Mouse (Mus musculus): ENCODE results near the gene Cped1.

DNA sequence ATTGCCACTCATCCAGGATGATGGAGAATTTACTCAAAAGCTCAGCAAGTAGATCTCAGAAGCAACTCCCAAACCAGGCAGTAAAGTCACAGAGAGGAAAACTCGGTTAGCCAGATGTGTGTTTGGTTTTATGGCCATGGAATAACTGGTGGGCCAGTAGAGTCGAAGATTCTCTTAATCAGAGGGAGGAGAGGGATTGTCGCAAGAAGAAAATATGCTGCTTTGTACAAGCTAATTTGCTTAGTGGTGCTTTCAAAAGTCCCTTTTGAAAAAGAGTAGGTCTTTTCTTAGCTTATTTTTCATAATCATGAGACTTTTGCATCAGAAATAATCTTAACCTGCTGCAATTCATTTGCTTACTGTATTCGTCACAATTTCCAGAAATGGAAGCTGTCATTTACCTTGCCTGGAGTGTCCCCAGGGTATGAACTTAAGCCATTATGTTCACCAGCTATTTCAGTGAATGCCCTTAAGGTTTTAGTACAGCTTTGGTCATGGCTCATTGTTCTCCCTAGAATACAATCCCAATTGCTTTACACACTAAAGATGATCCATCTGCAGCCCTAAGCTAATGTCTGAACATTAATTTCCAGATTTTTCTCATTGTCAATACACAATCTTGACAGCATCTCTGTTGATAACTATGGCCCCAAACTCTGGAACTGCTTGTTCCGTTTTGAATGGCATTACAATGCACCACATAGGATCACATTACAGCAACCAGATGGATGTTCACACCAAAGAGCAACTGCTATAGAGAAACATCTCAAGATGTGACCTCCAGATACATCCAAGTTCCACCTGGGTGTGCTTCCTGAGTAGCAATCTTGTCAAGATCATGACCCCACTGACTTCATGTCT lies 282.3 kb downstream of the Cped1 start:
- no peak for TF ChIP-seq CTCF (IDR thresholded peaks at IDR 0.05; ENCODE audit: insufficient read depth, low read depth, low read length)
- TF ChIP-seq POLR2A (IDR thresholded peaks at IDR 0.05; ENCODE audit: insufficient read depth, low read depth, low read length), result no peak

Measured in olfactory bulb, adult 2 months (tissue).